Mouse (Mus musculus) testis, adult 2 months (tissue): ENCODE data around the gene 1700029F12Rik. TPM values are rescaled to one million over a fixed set of nuclear protein-coding genes. Genes with fewer than 3 reads are reported as not detected.

Experiments used
- H3K27ac ChIP-seq: fragments of 200-500 bp; 2 replicates; pipeline ENCODE4 v1.5.1; 2012; ENCODE audit warnings: low read depth, low read length; ENCODE audit not compliant: control insufficient read depth, insufficient read depth
- H3K27me3 ChIP-seq: fragments of 200-500 bp; 2 replicates; pipeline ENCODE4 v1.6.1; 2012; ENCODE audit warnings: mild to moderate bottlenecking, low read length, moderate library complexity; ENCODE audit not compliant: control insufficient read depth, insufficient read depth
- H3K36me3 ChIP-seq: fragments of 200-500 bp; 2 replicates; pipeline ENCODE4 v1.6.1; 2012; ENCODE audit warnings: mild to moderate bottlenecking, low read length; ENCODE audit not compliant: control insufficient read depth, insufficient read depth
- H3K4me1 ChIP-seq: fragments of 200-500 bp; 2 replicates; pipeline ENCODE4 v1.6.1; 2012; ENCODE audit warnings: low read length; ENCODE audit not compliant: control insufficient read depth, insufficient read depth
- H3K4me3 ChIP-seq: fragments of 200-500 bp; 2 replicates; pipeline ENCODE4 v1.5.1; 2012; ENCODE audit warnings: low read depth, mild to moderate bottlenecking, low read length, moderate library complexity, mixed read lengths; ENCODE audit not compliant: control insufficient read depth
- CTCF ChIP-seq: fragments of 200-500 bp; IDR thresholded peaks from 2 replicates; pipeline ENCODE4 v1.5.1; 2012; ENCODE audit warnings: low read depth, mild to moderate bottlenecking, inconsistent platforms, low read length, moderate library complexity; ENCODE audit not compliant: control insufficient read depth, insufficient read depth, insufficient replicate concordance
- POLR2A ChIP-seq: fragments of 200-500 bp; IDR thresholded peaks from 2 replicates; pipeline ENCODE4 v1.6.1; 2012; ENCODE audit warnings: low read depth, mild to moderate bottlenecking, inconsistent platforms, low read length, moderate library complexity; ENCODE audit not compliant: control insufficient read depth
- polyA plus RNA-seq: library from polyadenylated mRNA; depleted of rRNA; stranded (reverse); fragments of >200 nt; gene quantifications from 2 replicates; pipeline ENCODE4 v1.2.3, GENCODE M21; 2012

The 1700029F12Rik gene
- polyA plus RNA-seq, 1 experiment = 2,753 TPM

- TF ChIP-seq CTCF (no peak), POLR2A (no peak)
- H3K27me3 ChIP-seq = no peaks in the 10 kb centered on the region
- H3K4me3 ChIP-seq = no peak overlapping the region
- no peaks in the 10 kb centered on the region for H3K4me1 ChIP-seq
- no peak overlapping the region for H3K27ac ChIP-seq
- no peaks in the 10 kb centered on the region for H3K36me3 ChIP-seq
Measured at GRCm38 (mm10) chr13:97021906-97022305, 12.3 kb downstream of the 1700029F12Rik start.

- Histone ChIP-seq H3K4me1 (no peaks in the 10 kb centered on the region), H3K27me3 (no peaks in the 10 kb centered on the region), H3K4me3 (no peak overlapping the region), H3K27ac (no peak overlapping the region), H3K36me3 (no peaks in the 10 kb centered on the region)
- TF ChIP-seq POLR2A = no peak
- TF ChIP-seq CTCF = no peak
Measured at GRCm38 (mm10) chr13:97020122-97020521, 14.0 kb downstream of the 1700029F12Rik start.

- H3K4me3 ChIP-seq = no peak overlapping the region
- H3K36me3 ChIP-seq = no peaks in the 10 kb centered on the region
- H3K4me1 ChIP-seq = no peaks in the 10 kb centered on the region
- TF ChIP-seq POLR2A (no peak), CTCF (no peak)
- no peaks in the 10 kb centered on the region for H3K27me3 ChIP-seq
- H3K27ac ChIP-seq = no peak overlapping the region
Measured at GRCm38 (mm10) chr13:97017711-97018110, 16.5 kb downstream of the 1700029F12Rik start.

- H3K27me3 ChIP-seq = no peaks in the 10 kb centered on the region
- TF ChIP-seq CTCF = no peak
- no peak for TF ChIP-seq POLR2A
- no peak overlapping the region for H3K27ac ChIP-seq
- no peaks in the 10 kb centered on the region for H3K36me3 ChIP-seq
- no peaks in the 10 kb centered on the region for H3K4me1 ChIP-seq
- no peak overlapping the region for H3K4me3 ChIP-seq
Measured at GRCm38 (mm10) chr13:97014366-97014765, 19.8 kb downstream of the 1700029F12Rik start.

- Histone ChIP-seq H3K4me3 (peak overlapping the region; percentile 62), H3K27ac (peak overlapping the region; percentile 32; the same call in 1 of the 2 replicates), H3K4me1 (peaks cover 5% of the 10 kb centered on the region; the same call in 1 of the 2 replicates), H3K36me3 (no peaks in the 10 kb centered on the region), H3K27me3 (no peaks in the 10 kb centered on the region)
- TF ChIP-seq CTCF (no peak), POLR2A (0 out of 2 replicates have a peak, but pooled peaks have one; percentile 23)
Measured at GRCm38 (mm10) chr13:97008266-97009153, 25.7 kb downstream of the 1700029F12Rik start.

- Histone ChIP-seq H3K4me3 (peak overlapping the region; percentile 55), H3K36me3 (no peaks in the 10 kb centered on the region), H3K27ac (peak overlapping the region; percentile 2; the same call in 1 of the 2 replicates), H3K4me1 (peaks cover 5% of the 10 kb centered on the region; the same call in 1 of the 2 replicates), H3K27me3 (no peaks in the 10 kb centered on the region)
- TF ChIP-seq POLR2A (no peak), CTCF (no peak)
Measured at GRCm38 (mm10) chr13:97007501-97008265, 26.5 kb downstream of the 1700029F12Rik start.

GRCm38 (mm10) chr13:97006784-97007183 is 27.4 kb downstream of the 1700029F12Rik start:
- Histone ChIP-seq H3K27ac (no peak overlapping the region), H3K36me3 (no peaks in the 10 kb centered on the region), H3K4me3 (no peak overlapping the region), H3K27me3 (no peaks in the 10 kb centered on the region), H3K4me1 (peaks cover 5% of the 10 kb centered on the region; the same call in 1 of the 2 replicates)
- TF ChIP-seq POLR2A (no peak), CTCF (no peak)
